Mouse (Mus musculus): ENCODE data around the gene Kiz.

DNA sequence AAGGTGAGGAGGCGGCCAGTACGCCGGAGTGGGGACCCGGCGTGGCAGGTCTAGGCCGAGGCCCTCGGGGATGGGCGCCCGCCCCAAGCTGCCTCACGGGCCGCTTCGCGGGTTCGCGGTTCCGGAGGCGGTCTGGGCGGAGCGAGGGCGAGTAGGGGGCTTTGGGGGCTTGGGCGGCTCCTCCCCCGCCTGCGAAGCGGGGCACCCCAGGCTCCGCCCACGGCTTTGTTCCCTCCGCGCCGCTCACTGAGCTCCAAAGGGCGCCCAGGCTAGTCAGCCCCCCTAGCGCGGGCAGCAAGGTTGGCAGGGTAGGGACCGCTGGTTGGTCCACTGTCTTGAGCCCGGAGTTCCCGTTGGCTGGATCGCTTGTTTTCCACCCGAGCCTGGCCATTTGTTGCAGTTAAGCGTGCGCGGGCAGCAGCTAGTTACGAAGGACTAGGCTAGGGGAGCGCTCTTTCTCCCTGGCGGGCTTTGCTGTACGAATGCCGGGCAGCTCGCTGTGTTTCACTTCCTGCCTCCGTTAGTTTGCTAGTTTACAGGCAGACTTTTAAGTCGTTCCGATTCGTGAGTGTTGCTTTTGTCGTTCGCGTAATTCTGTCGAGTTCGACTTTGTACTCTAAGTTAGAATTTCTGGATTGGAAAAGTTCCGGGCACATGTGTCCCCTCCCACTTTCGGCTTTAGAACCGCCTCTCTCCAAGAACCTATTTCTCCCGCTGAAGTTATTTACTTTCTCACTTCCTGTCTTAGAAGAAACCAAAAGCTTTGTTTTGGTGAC is 157.7 kb downstream of the Kiz start:
- TF ChIP-seq POLR2A (IDR thresholded peaks at IDR 0.05; ENCODE audit: insufficient read depth, low read length) (peak; percentile 53), CTCF (IDR thresholded peaks at IDR 0.05; ENCODE audit: low read depth, low read length) (no peak)

Measured in ES-Bruce4 (cell line).